Mouse (Mus musculus) stomach, postnatal 0 days (tissue): ENCODE measurements around the gene Uhrf1.

Experiments used
- CTCF ChIP-seq: IDR thresholded peaks from 2 replicates; pipeline ENCODE4 v1.5.1; 2016; ENCODE audit warnings: antibody characterized with exemption, low read depth, mild to moderate bottlenecking, moderate library complexity
- EP300 ChIP-seq: optimal IDR thresholded peaks from 2 replicates; pipeline ENCODE3; 2016; ENCODE audit warnings: antibody characterized with exemption

- TF ChIP-seq CTCF, result no peak
- TF ChIP-seq EP300, result no peak
Measured at GRCm38 (mm10) chr17:56368291-56368790, 65.2 kb downstream of the Uhrf1 start.
